Mouse (Mus musculus): ENCODE results near the gene Disp1.

DNA sequence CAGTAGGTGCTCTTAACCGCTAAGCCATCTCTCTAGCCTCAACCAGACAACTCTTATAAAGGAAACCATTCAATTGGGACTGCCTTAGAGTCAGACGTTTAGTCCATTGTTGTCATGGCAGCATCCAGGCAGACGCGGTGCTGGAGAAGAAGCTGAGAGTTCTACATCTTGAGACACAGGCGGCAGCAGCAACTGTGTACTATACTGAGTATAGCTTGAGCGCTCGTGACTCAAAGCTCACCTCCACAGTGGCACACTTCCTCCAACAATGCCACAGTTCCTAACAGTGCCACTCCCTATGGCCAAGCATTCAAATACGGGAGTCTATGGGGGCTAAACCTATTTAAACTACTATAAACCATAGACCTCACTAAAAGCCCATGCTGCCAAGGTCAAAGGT lies 11.2 kb downstream of the Disp1 start:
- TF ChIP-seq POLR2A (IDR thresholded peaks at IDR 0.05; ENCODE audit: control insufficient read depth, low read depth, low read length) = no peak
- TF ChIP-seq CTCF (IDR thresholded peaks at IDR 0.05; ENCODE audit: control insufficient read depth, insufficient read depth, insufficient replicate concordance, low read depth, low read length) = no peak

Measured in testis, adult 2 months (tissue).